7 mouse cellular contexts compared by ENCODE assay signal in the genomic region with DNA sequence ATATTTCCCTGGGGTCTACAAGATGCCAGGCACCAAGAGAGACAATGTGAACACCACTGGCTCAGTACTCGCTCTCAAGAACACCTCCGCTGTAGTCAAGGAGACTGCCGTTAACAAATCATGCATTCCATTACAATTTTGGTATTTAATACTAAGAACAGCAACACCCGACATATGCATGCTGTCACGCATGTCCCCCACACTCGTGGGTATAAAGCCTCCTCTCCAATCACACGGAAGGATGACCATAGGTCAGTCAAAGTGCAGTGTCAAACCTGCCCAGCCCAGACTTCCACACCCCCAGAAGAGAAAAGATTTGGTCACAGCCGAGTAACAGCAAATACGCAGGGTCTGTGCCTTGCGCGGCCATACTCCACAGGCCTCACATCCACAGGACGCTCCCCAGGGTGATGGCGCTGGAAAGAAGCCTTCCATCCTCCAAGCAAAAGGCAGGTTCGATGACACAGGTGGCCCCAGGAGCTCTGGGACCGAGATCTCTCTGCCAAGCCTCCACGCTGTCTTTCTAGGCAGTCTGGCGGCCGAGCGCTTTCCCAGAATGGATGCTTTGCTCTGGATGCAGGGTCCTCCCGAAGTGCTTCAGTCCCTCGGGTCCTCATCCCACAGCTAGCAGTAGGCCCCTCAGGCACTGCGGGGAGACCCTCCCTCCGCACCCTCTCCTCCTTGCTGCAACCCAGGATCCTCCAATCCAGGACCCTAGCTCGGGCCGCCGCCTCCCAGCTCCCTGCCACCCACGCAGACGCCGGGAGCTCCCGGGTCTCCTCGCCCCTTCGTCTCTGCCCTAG. TPM values are rescaled to one million over a fixed set of nuclear protein-coding genes. Genes with fewer than 3 reads are reported as not detected.
DNase-seq lines count a peak whose midpoint lies in the region; ATAC-seq lines count a peak whose summit lies in the region.

No protein-coding gene starts in this region.

- H3K27ac ChIP-seq in embryonic facial prominence, embryonic 10.5 days (replicated peaks): peak overlapping the region; percentile 90
- 0 out of 2 replicates have a peak overlapping the region, but pooled peaks have one; percentile 27 for H3K27ac ChIP-seq in intestine, embryonic 14.5 days (ENCODE audit: low read depth)
- peak overlapping the region; percentile 89 for H3K27ac ChIP-seq in midbrain, embryonic 16.5 days (ENCODE audit: low read length)

- H3K36me3 ChIP-seq in embryonic facial prominence, embryonic 10.5 days (replicated peaks): no peaks in the 10 kb centered on the region; the same call in 1 of the 2 replicates
- no peaks in the 10 kb centered on the region for H3K36me3 ChIP-seq in intestine, embryonic 14.5 days (ENCODE audit: control insufficient read depth, insufficient read depth, low read length)
- no peaks in the 10 kb centered on the region for H3K36me3 ChIP-seq in midbrain, embryonic 16.5 days (ENCODE audit: control insufficient read depth, insufficient read depth, low read length)

- H3K9me3 ChIP-seq in embryonic facial prominence, embryonic 10.5 days: no peaks in the 10 kb centered on the region
- H3K9me3 ChIP-seq in intestine, embryonic 14.5 days (ENCODE audit: control insufficient read depth, low read length): no peaks in the 10 kb centered on the region
- H3K9me3 ChIP-seq in midbrain, embryonic 16.5 days (replicated peaks; ENCODE audit: control insufficient read depth, low read length, poor library complexity, severe bottlenecking): no peaks in the 10 kb centered on the region

- H3K4me2 ChIP-seq in intestine, embryonic 14.5 days (ENCODE audit: low read length): peak overlapping the region; percentile 89
- peak overlapping the region; percentile 88 for H3K4me2 ChIP-seq in midbrain, embryonic 16.5 days (ENCODE audit: low read length)

- intact Hi-C loops in left cerebral cortex, postnatal 25 days (cut with DNase I): loop anchor here (2.0 kb wide), 2 partner anchors 14 to 72 kb away; a partner anchor contains a TSS

- peaks cover 18% of the 10 kb centered on the region for H3K27me3 ChIP-seq in embryonic facial prominence, embryonic 10.5 days (replicated peaks; ENCODE audit: low read depth, poor library complexity, severe bottlenecking)
- H3K27me3 ChIP-seq in intestine, embryonic 14.5 days (replicated peaks; ENCODE audit: control insufficient read depth, insufficient read depth, low read length): no peaks in the 10 kb centered on the region
- H3K27me3 ChIP-seq in midbrain, embryonic 16.5 days (ENCODE audit: control insufficient read depth, insufficient read depth, low read depth, low read length): no peaks in the 10 kb centered on the region

- WGBS in embryonic facial prominence, embryonic 10.5 days: 12% methylated on average over 32 of the region's 32 CpGs
- WGBS in intestine, embryonic 14.5 days: 9% methylated on average over 32 of the region's 32 CpGs
- 5% methylated on average over 32 of the region's 32 CpGs for WGBS in midbrain, embryonic 16.5 days

- peaks cover 19% of the 10 kb centered on the region for H3K4me1 ChIP-seq in embryonic facial prominence, embryonic 10.5 days
- peaks cover 6% of the 10 kb centered on the region for H3K4me1 ChIP-seq in intestine, embryonic 14.5 days (replicated peaks; ENCODE audit: control insufficient read depth, insufficient read depth, low read length)
- peaks cover 20% of the 10 kb centered on the region for H3K4me1 ChIP-seq in midbrain, embryonic 16.5 days (ENCODE audit: control insufficient read depth, insufficient read depth, low read length)

- peak overlapping the region; percentile 80 for H3K4me3 ChIP-seq in embryonic facial prominence, embryonic 10.5 days
- peak overlapping the region; percentile 83 for H3K4me3 ChIP-seq in intestine, embryonic 14.5 days (ENCODE audit: low read depth, low read length)
- H3K4me3 ChIP-seq in midbrain, embryonic 16.5 days (ENCODE audit: low read depth, low read length): peak overlapping the region; percentile 78

- peak overlapping the region; percentile 78 for H3K9ac ChIP-seq in intestine, embryonic 14.5 days (ENCODE audit: low read length)
- peak overlapping the region; percentile 83 for H3K9ac ChIP-seq in midbrain, embryonic 16.5 days (ENCODE audit: low read depth, low read length)

- peak; percentile 48 to 59 for DNase-seq in left cerebral cortex, postnatal 25 days (ENCODE audit: low spot score in 2 of 2)
- no peak for DNase-seq in left cerebral cortex, adult 9 months (ENCODE audit: low spot score in 2 of 2)
- peak; percentile 9 for DNase-seq in NIH3T3 (ENCODE audit: low read depth)
- DNase-seq in embryonic facial prominence, embryonic 10.5 days (ENCODE audit: low spot score): no peak
- no peak for DNase-seq in intestine, embryonic 14.5 days (ENCODE audit: low spot score)
- DNase-seq in MN1 (ENCODE audit: low spot score): no peak

- ATAC-seq in intestine, embryonic 14.5 days (replicated peaks; ENCODE audit: low FRiP score, low TSS enrichment, low read depth): peak; percentile 79; the same call in 1 of the 2 replicates
- peak; percentile 47 for ATAC-seq in midbrain, embryonic 16.5 days

RNA-seq across cellular contexts. Expression of a gene that starts 0.5 kb away (rescaled TPM):
- 10 to 100 TPM; 59.7 to 69.3 TPM for total RNA-seq in left cerebral cortex, postnatal 25 days (2021)
- polyA plus RNA-seq in embryonic facial prominence, embryonic 10.5 days (2016; fragmentation: Nextera tagmentation; extraction: Ambion mirVana): 12.7 and 13.4 TPM in 2 replicates
- 16.8 and 17.5 TPM in 2 replicates for polyA plus RNA-seq in intestine, embryonic 14.5 days (2014; fragmentation: Nextera tagmentation; extraction: Ambion mirVana)
- polyA plus RNA-seq in midbrain, embryonic 16.5 days (2015; fragmentation: Nextera tagmentation; extraction: Ambion mirVana): 43.7 and 45.8 TPM in 2 replicates

RNA-seq across cellular contexts. Expression of a gene that starts 33.2 kb away (rescaled TPM):
- under 1 TPM; 0.21 to 0.32 TPM for total RNA-seq in left cerebral cortex, postnatal 25 days (2021)
- polyA plus RNA-seq in embryonic facial prominence, embryonic 10.5 days (2016; fragmentation: Nextera tagmentation; extraction: Ambion mirVana): 0.25 and 0.27 TPM in 2 replicates
- polyA plus RNA-seq in intestine, embryonic 14.5 days (2014; fragmentation: Nextera tagmentation; extraction: Ambion mirVana): 0.31 and 0.42 TPM in 2 replicates
- polyA plus RNA-seq in midbrain, embryonic 16.5 days (2015; fragmentation: Nextera tagmentation; extraction: Ambion mirVana): 0.60 TPM in 2 replicates

Comparison
In these comparisons a context has a peak if more than half of its experiments do, and no peak if none do; other contexts are left out.
1. DNase-seq: peak in left cerebral cortex, postnatal 25 days (2 of 2) and NIH3T3 (single experiment); none in left cerebral cortex, adult 9 months (0 of 2), embryonic facial prominence, embryonic 10.5 days (single experiment), intestine, embryonic 14.5 days (single experiment) and MN1 (single experiment).
2. H3K27ac ChIP-seq: peak in every context shown above with its lines; median percentile 90 in embryonic facial prominence, embryonic 10.5 days; 89 in midbrain, embryonic 16.5 days; 27 in intestine, embryonic 14.5 days.
3. Peak in every context shown above with its lines, with median percentiles within 50 percentile points of each other: H3K4me3 ChIP-seq.